Mouse (Mus musculus) ES-E14 (cell line): ENCODE measurements around the gene Hsf2bp. TPM values are rescaled to one million over a fixed set of nuclear protein-coding genes. Genes with fewer than 3 reads are reported as not detected.
A peak's percentile ranks its signal among the peaks of the same experiment; 100 is the strongest.

Experiments used
- DNase-seq: peaks from one replicate; pipeline ENCODE4 v3.0.0-alpha.2; 2013; ENCODE audit warnings: low read depth, low spot score
- H3K27ac ChIP-seq: 2 replicates; pipeline ENCODE4 v1.5.1; 2012; ENCODE audit warnings: low read depth, mild to moderate bottlenecking, low read length, moderate library complexity, mixed read lengths; ENCODE audit not compliant: poor library complexity, insufficient read depth, severe bottlenecking
- H3K36me3 ChIP-seq: 2 replicates; pipeline ENCODE4 v1.6.1; 2012; ENCODE audit warnings: mild to moderate bottlenecking, low read length, moderate library complexity, mixed read lengths; ENCODE audit not compliant: control insufficient read depth, poor library complexity, insufficient read depth, severe bottlenecking
- H3K4me1 ChIP-seq, 2 experiments: fragments of 150-350 bp in 1 of 2; sonication (generic) in 1 of 2; 2 replicates each; pipeline ENCODE4 v1.6.1; 2012; ENCODE audit warnings: low read length in 2 of 2, mild to moderate bottlenecking in 1 of 2, mixed read lengths in 1 of 2; ENCODE audit not compliant: control insufficient read depth in 2 of 2, insufficient read depth in 2 of 2, poor library complexity in 1 of 2
- H3K4me3 ChIP-seq, 2 experiments: fragments of 150-350 bp in 1 of 2; sonication (generic) in 1 of 2; 2 replicates each; pipeline ENCODE4 v1.5.1; 2012; ENCODE audit warnings: low read length in 2 of 2, low read depth in 1 of 2, mild to moderate bottlenecking in 1 of 2, mixed read lengths in 1 of 2; ENCODE audit not compliant: insufficient read depth in 1 of 2, poor library complexity in 1 of 2, severe bottlenecking in 1 of 2
- H3K9ac ChIP-seq: 2 replicates; pipeline ENCODE4 v1.6.1; 2012; ENCODE audit warnings: low read depth, mild to moderate bottlenecking, low read length, mixed read lengths; ENCODE audit not compliant: poor library complexity, insufficient read depth, severe bottlenecking
- H3K9me3 ChIP-seq: fragments of 150-350 bp; sonication (generic); 2 replicates; pipeline ENCODE4 v1.6.1; 2012; ENCODE audit warnings: low read depth, mild to moderate bottlenecking, low read length; ENCODE audit not compliant: control insufficient read depth, insufficient read depth
- CHD2 ChIP-seq: IDR thresholded peaks from 2 replicates; pipeline ENCODE4 v1.6.1; 2014; ENCODE audit warnings: mild to moderate bottlenecking, low read depth, low read length, inconsistent platforms
- HCFC1 ChIP-seq: IDR thresholded peaks from 2 replicates; pipeline ENCODE4 v1.6.1; 2012; ENCODE audit warnings: low read length, inconsistent platforms, borderline replicate concordance; ENCODE audit not compliant: insufficient read depth
- MAFK ChIP-seq: IDR thresholded peaks from 2 replicates; pipeline ENCODE4 v1.6.1; 2014; ENCODE audit warnings: mild to moderate bottlenecking, low read depth, low read length, inconsistent platforms; ENCODE audit not compliant: insufficient read depth
- ZC3H11A ChIP-seq: IDR thresholded peaks from 2 replicates; pipeline ENCODE4 v1.6.1; 2012; ENCODE audit warnings: low read depth, mild to moderate bottlenecking, inconsistent platforms, low read length, borderline replicate concordance
- ZNF384 ChIP-seq: IDR thresholded peaks from 2 replicates; pipeline ENCODE4 v1.6.1; 2012; ENCODE audit warnings: low read depth, low read length, inconsistent platforms
- in situ Hi-C, 2 experiments: fragments of 600-800 bp; cut with MboI; formaldehyde crosslinking; loops; one replicate each; pipeline ENCODE4 v1.15.1; 2025; ENCODE audit warnings: low sequenced_read_pairs in 2 of 2, inconsistent platforms in 1 of 2; ENCODE audit not compliant: unreplicated experiment in 2 of 2
- total RNA-seq: library from RNA; depleted of rRNA; stranded (reverse); fragments of 300-350 nt; gene quantifications from 2 replicates; pipeline ENCODE4 v1.2.3, GENCODE M21; 2012

Hsf2bp gene
- total RNA-seq, 1 experiment = 44.7 TPM

GRCm38 (mm10) chr17:32028301-32028700 is 7.8 kb downstream of the Hsf2bp start:
- in situ Hi-C loops = loop anchor here (5.0 to 10.0 kb wide), 2 partner anchors 336 to 344 kb away; no protein-coding TSS in a partner anchor
- no peak overlapping the region for H3K9ac ChIP-seq
- DNase-seq = no peak
- no peaks in the 10 kb centered on the region for H3K9me3 ChIP-seq
- H3K4me1 ChIP-seq = no peaks in the 10 kb centered on the region
- no peak overlapping the region for H3K4me3 ChIP-seq
- H3K27ac ChIP-seq = no peak overlapping the region
- TF ChIP-seq ZC3H11A (no peak), HCFC1 (no peak), ZNF384 (no peak), MAFK (no peak), CHD2 (no peak)
- H3K36me3 ChIP-seq = peaks cover 18% of the 10 kb centered on the region; the same call in 1 of the 2 replicates

- peaks cover 20% of the 10 kb centered on the region; the same call in 1 of the 2 replicates for H3K36me3 ChIP-seq
- in situ Hi-C loops = loop anchor here (5.0 to 10.0 kb wide), 2 partner anchors 335 to 343 kb away; no protein-coding TSS in a partner anchor
- no peak for DNase-seq
- TF ChIP-seq CHD2 (no peak), HCFC1 (no peak), ZC3H11A (no peak), ZNF384 (no peak), MAFK (no peak)
- H3K9ac ChIP-seq = no peak overlapping the region
- H3K4me3 ChIP-seq = no peak overlapping the region
- no peak overlapping the region for H3K27ac ChIP-seq
- H3K4me1 ChIP-seq = no peaks in the 10 kb centered on the region
- no peaks in the 10 kb centered on the region for H3K9me3 ChIP-seq
Observed at GRCm38 (mm10) chr17:32027666-32028065, 8.5 kb downstream of the Hsf2bp start.

GRCm38 (mm10) chr17:32025386-32025785 is 10.8 kb downstream of the Hsf2bp start:
- no peak overlapping the region for H3K4me3 ChIP-seq
- TF ChIP-seq HCFC1 (no peak), CHD2 (no peak), ZC3H11A (peak; percentile 95), ZNF384 (no peak), MAFK (no peak)
- DNase-seq = no peak
- no peaks in the 10 kb centered on the region for H3K9me3 ChIP-seq
- H3K36me3 ChIP-seq = peaks cover 22% of the 10 kb centered on the region; the same call in 1 of the 2 replicates
- H3K9ac ChIP-seq = no peak overlapping the region
- in situ Hi-C loops = loop anchor here (5.0 to 10.0 kb wide), 2 partner anchors 333 to 341 kb away; no protein-coding TSS in a partner anchor
- no peak overlapping the region for H3K27ac ChIP-seq
- H3K4me1 ChIP-seq = no peaks in the 10 kb centered on the region

GRCm38 (mm10) chr17:32024671-32025073 is 11.5 kb downstream of the Hsf2bp start:
- H3K9me3 ChIP-seq = no peaks in the 10 kb centered on the region
- no peaks in the 10 kb centered on the region for H3K4me1 ChIP-seq
- H3K36me3 ChIP-seq = peaks cover 22% of the 10 kb centered on the region; the same call in 1 of the 2 replicates
- H3K27ac ChIP-seq = no peak overlapping the region
- H3K9ac ChIP-seq = no peak overlapping the region
- DNase-seq = no peak
- no peak overlapping the region for H3K4me3 ChIP-seq
- TF ChIP-seq CHD2 = no peak
- TF ChIP-seq ZNF384 = no peak
- TF ChIP-seq HCFC1 = no peak
- no peak for TF ChIP-seq MAFK
- TF ChIP-seq ZC3H11A = no peak
- in situ Hi-C loops = loop anchor here (5.0 to 10.0 kb wide), 2 partner anchors 332 to 340 kb away; no protein-coding TSS in a partner anchor

- no peak for TF ChIP-seq ZC3H11A
- TF ChIP-seq ZNF384 = no peak
- TF ChIP-seq MAFK = no peak
- TF ChIP-seq CHD2 = no peak
- TF ChIP-seq HCFC1 = no peak
- in situ Hi-C loops = loop anchor here in 1 of 2 experiments (10.0 kb wide), 1 partner anchor 338 kb away; no protein-coding TSS in a partner anchor
- Histone ChIP-seq H3K4me1 (no peaks in the 10 kb centered on the region; a peak in 1 of 4 replicates), H3K4me3 (no peak overlapping the region), H3K9ac (no peak overlapping the region), H3K27ac (no peak overlapping the region), H3K36me3 (peaks cover 18% of the 10 kb centered on the region; the same call in 1 of the 2 replicates), H3K9me3 (no peaks in the 10 kb centered on the region)
- no peak for DNase-seq
Observed at GRCm38 (mm10) chr17:32023088-32023487, 13.1 kb downstream of the Hsf2bp start.
